Mouse (Mus musculus) kidney, postnatal 14 days (tissue): ENCODE data around the gene Kank2.

ENCODE experiments used
- DNase-seq: peaks from one replicate; pipeline ENCODE4 v3.0.0; 2022; ENCODE audit warnings: mixed read lengths

Gene Kank2

GRCm38 (mm10) chr9:21748491-21748890 lies 50.1 kb downstream of the Kank2 start:
- no peak for DNase-seq

GRCm38 (mm10) chr9:21748033-21748432 lies 50.5 kb downstream of the Kank2 start:
- peak; percentile 81 for DNase-seq

- no peak for DNase-seq
These were observed 51.2 kb downstream of the Kank2 start for GRCm38 (mm10) chr9:21747238-21747774.

GRCm38 (mm10) chr9:21741514-21741913 lies 57.0 kb downstream of the Kank2 start:
- DNase-seq = no peak

- DNase-seq = no peak
These were observed 58.1 kb downstream of the Kank2 start for GRCm38 (mm10) chr9:21740427-21740826.

GRCm38 (mm10) chr9:21738776-21739175 lies 59.8 kb downstream of the Kank2 start:
- DNase-seq = no peak

- no peak for DNase-seq
These were observed 61.4 kb downstream of the Kank2 start for GRCm38 (mm10) chr9:21737188-21737587.

- DNase-seq = peak; percentile 74
These were observed 62.0 kb downstream of the Kank2 start for GRCm38 (mm10) chr9:21736580-21736979.

GRCm38 (mm10) chr9:21735126-21735525 lies 63.4 kb downstream of the Kank2 start:
- DNase-seq = no peak

GRCm38 (mm10) chr9:21733989-21734388 lies 64.6 kb downstream of the Kank2 start:
- no peak for DNase-seq

GRCm38 (mm10) chr9:21733446-21733845 lies 65.1 kb downstream of the Kank2 start:
- DNase-seq = no peak

- no peak for DNase-seq
These were observed 66.3 kb downstream of the Kank2 start for GRCm38 (mm10) chr9:21732288-21732687.

- DNase-seq = no peak
These were observed 69.3 kb downstream of the Kank2 start for GRCm38 (mm10) chr9:21729264-21729663.

GRCm38 (mm10) chr9:21728261-21728832 lies 70.2 kb downstream of the Kank2 start:
- DNase-seq = no peak

- no peak for DNase-seq
These were observed 72.1 kb downstream of the Kank2 start for GRCm38 (mm10) chr9:21726218-21726975.

GRCm38 (mm10) chr9:21725224-21726121 lies 73.1 kb downstream of the Kank2 start:
- DNase-seq = no peak

GRCm38 (mm10) chr9:21724147-21724536 lies 74.4 kb downstream of the Kank2 start:
- peak; percentile 93 for DNase-seq

GRCm38 (mm10) chr9:21723377-21724146 lies 75.0 kb downstream of the Kank2 start, which contains the start of gene Ldlr:
Ldlr (plus strand) TSS chr9:21723483.
- peak; percentile 87 for DNase-seq

- no peak for DNase-seq
These were observed 77.5 kb downstream of the Kank2 start for GRCm38 (mm10) chr9:21721036-21721435.

GRCm38 (mm10) chr9:21717015-21717414 lies 81.5 kb downstream of the Kank2 start:
- no peak for DNase-seq
